Comparison of ENCODE assay signal across 9 mouse cellular contexts in genomic region chr9:120575748-120576661, GRCm38 (mm10). TPM values are rescaled to one million over a fixed set of nuclear protein-coding genes. Genes with fewer than 3 reads are reported as not detected.
A peak's percentile ranks its signal among the peaks of the same experiment; 100 is the strongest.
DNase-seq lines count a peak whose midpoint lies in the region; ATAC-seq and TF ChIP-seq lines count a peak whose summit lies in the region.
"Had no signal": no experiment of that assay in that cellular context is flagged by ENCODE, and none has a peak within 500 bp of the region (broad histone marks: within the 10 kb centered on the region; RNA-seq: fewer than 3 reads in every experiment).

No protein-coding gene starts in this region.

- peaks cover 21% of the 10 kb centered on the region; the same call in 1 of the 2 replicates for H3K36me3 ChIP-seq in lung, postnatal 0 days (ENCODE audit: insufficient read depth, low read length)
- peaks cover 41% of the 10 kb centered on the region for H3K36me3 ChIP-seq in embryonic facial prominence, embryonic 15.5 days
- peaks cover 38% of the 10 kb centered on the region for H3K36me3 ChIP-seq in limb, embryonic 15.5 days
- H3K36me3 ChIP-seq in splenic B cell, adult 2 months (ENCODE audit: control insufficient read depth, insufficient read depth, low read length, poor library complexity, severe bottlenecking): peaks cover 4% of the 10 kb centered on the region

- no peak overlapping the region for H3K4me3 ChIP-seq in lung, postnatal 0 days (ENCODE audit: low read depth, low read length)
- H3K4me3 ChIP-seq in embryonic facial prominence, embryonic 15.5 days (replicated peaks): no peak overlapping the region
- H3K4me3 ChIP-seq in limb, embryonic 15.5 days: 0 out of 2 replicates have a peak overlapping the region, but pooled peaks have one; percentile 70

- no peak for ATAC-seq in lung, postnatal 0 days
- ATAC-seq in embryonic facial prominence, embryonic 15.5 days (ENCODE audit: insufficient number of reproducible peaks, low FRiP score, low TSS enrichment, low read depth): no peak
- no peak for ATAC-seq in limb, embryonic 15.5 days (ENCODE audit: insufficient number of reproducible peaks, low FRiP score, low TSS enrichment, low read depth)
- ATAC-seq in erythroid progenitor cell, adult 5-6 weeks (replicated peaks; ENCODE audit: low FRiP score, poor library complexity, severe bottlenecking): no peak

- no peak overlapping the region for H3K4me2 ChIP-seq in lung, postnatal 0 days (replicated peaks; ENCODE audit: low read depth, low read length)
- peak overlapping the region; percentile 83; the same call in 1 of the 2 replicates for H3K4me2 ChIP-seq in embryonic facial prominence, embryonic 15.5 days (replicated peaks)
- no peak overlapping the region for H3K4me2 ChIP-seq in limb, embryonic 15.5 days

- no peak for TF ChIP-seq EP300 in lung, postnatal 0 days (IDR thresholded peaks at IDR 0.05)

- H3K27ac ChIP-seq in lung, postnatal 0 days (ENCODE audit: low read length): no peak overlapping the region
- H3K27ac ChIP-seq in embryonic facial prominence, embryonic 15.5 days (replicated peaks): no peak overlapping the region; the same call in 1 of the 2 replicates
- H3K27ac ChIP-seq in limb, embryonic 15.5 days: peak overlapping the region; percentile 4; the same call in 1 of the 2 replicates

- H3K27me3 ChIP-seq in lung, postnatal 0 days (replicated peaks; ENCODE audit: insufficient read depth, low read length): no peaks in the 10 kb centered on the region
- no peaks in the 10 kb centered on the region for H3K27me3 ChIP-seq in embryonic facial prominence, embryonic 15.5 days
- H3K27me3 ChIP-seq in limb, embryonic 15.5 days: no peaks in the 10 kb centered on the region
- no peaks in the 10 kb centered on the region for H3K27me3 ChIP-seq in splenic B cell, adult 2 months (ENCODE audit: control insufficient read depth, insufficient read depth, low read length, poor library complexity, severe bottlenecking)

- H3K4me1 ChIP-seq in lung, postnatal 0 days (ENCODE audit: insufficient read depth, low read depth, low read length): peaks cover 6% of the 10 kb centered on the region; the same call in 1 of the 2 replicates
- H3K4me1 ChIP-seq in embryonic facial prominence, embryonic 15.5 days: peaks cover 30% of the 10 kb centered on the region
- peaks cover 26% of the 10 kb centered on the region for H3K4me1 ChIP-seq in limb, embryonic 15.5 days

- H3K9ac ChIP-seq in lung, postnatal 0 days (replicated peaks; ENCODE audit: low read depth): no peak overlapping the region
- no peak overlapping the region for H3K9ac ChIP-seq in embryonic facial prominence, embryonic 15.5 days
- no peak overlapping the region for H3K9ac ChIP-seq in limb, embryonic 15.5 days

- 60% methylated on average over 6 of the region's 6 CpGs for WGBS in lung, postnatal 0 days
- 61% methylated on average over 6 of the region's 6 CpGs for WGBS in embryonic facial prominence, embryonic 15.5 days
- 56% methylated on average over 6 of the region's 6 CpGs for WGBS in limb, embryonic 15.5 days

- no peak for DNase-seq in lung, postnatal 0 days (ENCODE audit: low spot score)
- no peak for DNase-seq in lung, postnatal 25 days (ENCODE audit: low spot score)
- DNase-seq in splenic B cell, adult 2 months (ENCODE audit: low read depth, low spot score): peak; percentile 68
- no peak for DNase-seq in retina, postnatal 1 day
- no peak for DNase-seq in urinary bladder, postnatal 4 days (ENCODE audit: low spot score in 2 of 2)

- TF ChIP-seq CTCF in lung, postnatal 0 days (IDR thresholded peaks at IDR 0.05): peak; percentile 46

- H3K9me3 ChIP-seq in lung, postnatal 0 days (ENCODE audit: low read length): no peaks in the 10 kb centered on the region
- no peaks in the 10 kb centered on the region for H3K9me3 ChIP-seq in embryonic facial prominence, embryonic 15.5 days (replicated peaks)
- H3K9me3 ChIP-seq in limb, embryonic 15.5 days: no peaks in the 10 kb centered on the region

RNA-seq across cellular contexts. Expression of gene Rpl14, which starts 4.8 kb away (rescaled TPM):
- 456 and 488 TPM in 2 replicates for polyA plus RNA-seq in lung, postnatal 0 days (2015; fragmentation: Nextera tagmentation; extraction: Ambion mirVana)
- 799 and 857 TPM in 2 replicates for polyA plus RNA-seq in embryonic facial prominence, embryonic 15.5 days (2015; fragmentation: Nextera tagmentation; extraction: Ambion mirVana)
- 706 and 819 TPM in 2 replicates for polyA plus RNA-seq in limb, embryonic 15.5 days (2015; fragmentation: Nextera tagmentation; extraction: Ambion mirVana)
- total RNA-seq in erythroid progenitor cell, adult 5-6 weeks (2015; ENCODE audit: low replicate concordance): 526 and 549 TPM in 2 replicates
- total RNA-seq in erythroid progenitor cell, adult 5-6 weeks (2017; ENCODE audit: low replicate concordance): 375 and 420 TPM in 2 replicates

RNA-seq across cellular contexts. Expression of gene Entpd3, which starts 36.4 kb away (rescaled TPM):
- 3.6 and 4.1 TPM in 2 replicates for polyA plus RNA-seq in lung, postnatal 0 days (2015; fragmentation: Nextera tagmentation; extraction: Ambion mirVana)
- polyA plus RNA-seq in embryonic facial prominence, embryonic 15.5 days (2015; fragmentation: Nextera tagmentation; extraction: Ambion mirVana): 6.6 and 7.7 TPM in 2 replicates
- polyA plus RNA-seq in limb, embryonic 15.5 days (2015; fragmentation: Nextera tagmentation; extraction: Ambion mirVana): 2.1 and 2.8 TPM in 2 replicates
- total RNA-seq in erythroid progenitor cell, adult 5-6 weeks (2015; ENCODE audit: low replicate concordance): 0.42 TPM in 1 of 2 replicates, not detected in the other
- not detected in 2 replicates for total RNA-seq in erythroid progenitor cell, adult 5-6 weeks (2017; ENCODE audit: low replicate concordance)
- total RNA-seq: gastrocnemius, adult 18-20 months had no signal
